Mouse (Mus musculus) inflammation-experienced regulatory T-cells, adult 6 months (primary cell): ENCODE results near the gene Lrrfip1. TPM values are rescaled to one million over a fixed set of nuclear protein-coding genes. Genes with fewer than 3 reads are reported as not detected.

Source experiments
- ATAC-seq: one replicate; pipeline ENCODE4 v1.8.0; 2017
- polyA plus RNA-seq, 3 experiments: library from polyadenylated mRNA; unstranded; fragments of 100-300 nt; shearing (Covaris generic); gene quantifications; one replicate each; pipeline ENCODE4 v1.2.1; 2017

The Lrrfip1 gene
- polyA plus RNA-seq, 3 experiments from 2014 or later: 200 to 230 (median 201) TPM

- ATAC-seq: no peak
Measured at GRCm38 (mm10) chr1:90998891-90999611, 514 bp downstream of the Lrrfip1 start.

- ATAC-seq: no peak
Measured at GRCm38 (mm10) chr1:90999911-91000601, 1.5 kb downstream of the Lrrfip1 start.

- ATAC-seq: no peak
Measured at GRCm38 (mm10) chr1:91001101-91001500, 2.6 kb downstream of the Lrrfip1 start.

GRCm38 (mm10) chr1:91001871-91002539 is 3.5 kb downstream of the Lrrfip1 start:
- ATAC-seq: no peak

- no peak for ATAC-seq
Measured at GRCm38 (mm10) chr1:91002641-91003040, 4.1 kb downstream of the Lrrfip1 start.

GRCm38 (mm10) chr1:91003522-91004253 is 5.2 kb downstream of the Lrrfip1 start:
- ATAC-seq: no peak

- ATAC-seq: no peak
Measured at GRCm38 (mm10) chr1:91006037-91006436, 7.5 kb downstream of the Lrrfip1 start.

GRCm38 (mm10) chr1:91006708-91007107 is 8.2 kb downstream of the Lrrfip1 start:
- no peak for ATAC-seq

- no peak for ATAC-seq
Measured at GRCm38 (mm10) chr1:91008147-91008682, 9.7 kb downstream of the Lrrfip1 start.

- no peak for ATAC-seq
Measured at GRCm38 (mm10) chr1:91008746-91009145, 10.2 kb downstream of the Lrrfip1 start.

- ATAC-seq: no peak
Measured at GRCm38 (mm10) chr1:91009266-91009665, 10.7 kb downstream of the Lrrfip1 start.

GRCm38 (mm10) chr1:91010216-91010615 is 11.7 kb downstream of the Lrrfip1 start:
- ATAC-seq: no peak

GRCm38 (mm10) chr1:91010716-91011115 is 12.2 kb downstream of the Lrrfip1 start:
- ATAC-seq: no peak

- ATAC-seq: no peak
Measured at GRCm38 (mm10) chr1:91011336-91011735, 12.8 kb downstream of the Lrrfip1 start.

- ATAC-seq: no peak
Measured at GRCm38 (mm10) chr1:91013803-91014202, 15.3 kb downstream of the Lrrfip1 start.

GRCm38 (mm10) chr1:91015571-91015970 is 17.0 kb downstream of the Lrrfip1 start:
- no peak for ATAC-seq

GRCm38 (mm10) chr1:91017111-91017758 is 18.7 kb downstream of the Lrrfip1 start:
- ATAC-seq: no peak

GRCm38 (mm10) chr1:91019346-91019745 is 20.8 kb downstream of the Lrrfip1 start:
- ATAC-seq: no peak

- no peak for ATAC-seq
Measured at GRCm38 (mm10) chr1:91021304-91021703, 22.8 kb downstream of the Lrrfip1 start.

- no peak for ATAC-seq
Measured at GRCm38 (mm10) chr1:91022157-91022895, 23.8 kb downstream of the Lrrfip1 start.

- no peak for ATAC-seq
Measured at GRCm38 (mm10) chr1:91023230-91023629, 24.7 kb downstream of the Lrrfip1 start.
